Mouse (Mus musculus): ENCODE results near the gene Dpm3. TPM values are rescaled to one million over a fixed set of nuclear protein-coding genes. Genes with fewer than 3 reads are reported as not detected.

The Dpm3 gene
- total and polyA plus RNA-seq, 3 experiments: 52.7 to 228 (median 74.8) TPM

- Histone ChIP-seq H3K79me2 (replicated peaks; ENCODE audit: control insufficient read depth, extremely low read depth, insufficient read depth, poor library complexity, severe bottlenecking) (no peaks in the 10 kb centered on the region), H3K9me3 (replicated peaks; ENCODE audit: low read length) (no peaks in the 10 kb centered on the region), H3K27ac (ENCODE audit: insufficient read depth, low read depth) (no peak overlapping the region), H3K4me3 (replicated peaks in 1 of 3; ENCODE audit: low read depth in 2 of 3, low read length in 2 of 3, poor library complexity in 1 of 3) (peak overlapping the region in 1 of 3 experiments; percentile 43), H3K4me1 (ENCODE audit: control insufficient read depth in 1 of 2, insufficient read depth in 2 of 2) (peaks cover 9 to 34% of the 10 kb centered on the region in 2 experiments), H3K27me3 (replicated peaks) (no peaks in the 10 kb centered on the region), H3K9ac (ENCODE audit: insufficient read depth, low read depth) (no peak overlapping the region), H3K36me3 (replicated peaks in 1 of 2; ENCODE audit: control insufficient read depth in 1 of 2, insufficient read depth in 1 of 2, low read length in 1 of 2) (peaks cover 0 to 21% of the 10 kb centered on the region in 2 experiments), H3K4me2 (ENCODE audit: insufficient read depth, low read depth, poor library complexity, severe bottlenecking) (peak overlapping the region; percentile 7; the same call in 1 of the 2 replicates)
- in situ Hi-C loops (cut with MboI; ENCODE audit: low pct_ligation_motif_present, low pct_unique_long_range_greater_than_20kb, low sequenced_read_pairs) (no loop called here), dilution Hi-C loops (cut with MboI; ENCODE audit: extremely low pct_ligation_motif_present, extremely low pct_unique_long_range_greater_than_20kb, low sequenced_read_pairs) (no loop called here)
- TF ChIP-seq E2F4 (IDR thresholded peaks at IDR 0.05; ENCODE audit: insufficient replicate concordance, low read depth, low read length): no peak
- DNase-seq (ENCODE audit: extremely low read depth): no peak
Observed at GRCm38 (mm10) chr3:89227307-89228179, 31.6 kb upstream of the Dpm3 start.

- Histone ChIP-seq H3K36me3 (replicated peaks in 1 of 2; ENCODE audit: control insufficient read depth in 1 of 2, insufficient read depth in 1 of 2, low read length in 1 of 2) (peaks cover 0 to 18% of the 10 kb centered on the region in 2 experiments), H3K9ac (ENCODE audit: insufficient read depth, low read depth) (peak overlapping the region; percentile 64), H3K27me3 (replicated peaks) (no peaks in the 10 kb centered on the region), H3K79me2 (replicated peaks; ENCODE audit: control insufficient read depth, extremely low read depth, insufficient read depth, poor library complexity, severe bottlenecking) (no peaks in the 10 kb centered on the region), H3K4me2 (ENCODE audit: insufficient read depth, low read depth, poor library complexity, severe bottlenecking) (peak overlapping the region; percentile 54), H3K4me3 (replicated peaks in 1 of 3; ENCODE audit: low read depth in 2 of 3, low read length in 2 of 3, poor library complexity in 1 of 3) (peak overlapping the region in 1 of 3 experiments; percentile 43), H3K4me1 (ENCODE audit: control insufficient read depth in 1 of 2, insufficient read depth in 2 of 2) (peaks cover 12 to 40% of the 10 kb centered on the region in 2 experiments), H3K9me3 (replicated peaks; ENCODE audit: low read length) (no peaks in the 10 kb centered on the region), H3K27ac (ENCODE audit: insufficient read depth, low read depth) (no peak overlapping the region)
- dilution Hi-C loops (cut with MboI; ENCODE audit: extremely low pct_ligation_motif_present, extremely low pct_unique_long_range_greater_than_20kb, low sequenced_read_pairs) (no loop called here), in situ Hi-C loops (cut with MboI; ENCODE audit: low pct_ligation_motif_present, low pct_unique_long_range_greater_than_20kb, low sequenced_read_pairs) (no loop called here)
- peak; percentile 77 for DNase-seq (ENCODE audit: extremely low read depth)
- TF ChIP-seq ZC3H11A (IDR thresholded peaks at IDR 0.05; ENCODE audit: low read depth, low read length) (peak; percentile 18; the same call in 1 of the 2 replicates), USF1 (IDR thresholded peaks at IDR 0.05; ENCODE audit: low read depth, low read length) (no peak), TBP (conservative IDR thresholded peaks at IDR 0.05; ENCODE audit: low read depth, low read length) (no peak), TCF12 (IDR thresholded peaks at IDR 0.05; ENCODE audit: low read depth, low read length) (peak; percentile 47), ZNF384 (IDR thresholded peaks at IDR 0.05; ENCODE audit: low read depth, low read length) (no peak), KAT2A (IDR thresholded peaks at IDR 0.05; ENCODE audit: insufficient replicate concordance, low read length) (0 out of 2 replicates have a peak, but pooled peaks have one; percentile 15), HCFC1 (IDR thresholded peaks at IDR 0.05; ENCODE audit: low read depth, low read length) (peak; percentile 46; the same call in 1 of the 2 replicates), SIN3A (IDR thresholded peaks at IDR 0.05; ENCODE audit: low read length) (peak; percentile 52), NRF1 (IDR thresholded peaks at IDR 0.05; ENCODE audit: low read depth, low read length) (peak; percentile 28; the same call in 1 of the 2 replicates), CHD2 (IDR thresholded peaks at IDR 0.05; ENCODE audit: low read length) (peak; percentile 37; the same call in 1 of the 2 replicates), BHLHE40 (IDR thresholded peaks at IDR 0.05; ENCODE audit: low read depth, low read length) (0 out of 2 replicates have a peak, but pooled peaks have one; percentile 29), IRF4 (IDR thresholded peaks at IDR 0.05; ENCODE audit: low read depth, low read length) (peak; percentile 33; the same call in 1 of the 2 replicates), E2F4 (IDR thresholded peaks at IDR 0.05; ENCODE audit: insufficient replicate concordance, low read depth, low read length) (no peak), NELFE (IDR thresholded peaks at IDR 0.05; ENCODE audit: low read depth, low read length) (peak; percentile 44; the same call in 1 of the 2 replicates), CTCF (conservative IDR thresholded peaks at IDR 0.05 in 1 of 2, IDR thresholded peaks at IDR 0.05 in 1 of 2; ENCODE audit: low read depth in 2 of 2, low read length in 2 of 2) (peak; percentile 63 to 93), POLR2A (IDR thresholded peaks at IDR 0.05; ENCODE audit: low read depth, low read length) (peak; percentile 19; the same call in 1 of the 2 replicates), MYC (IDR thresholded peaks at IDR 0.05; ENCODE audit: low read depth, low read length) (no peak), SMC3 (IDR thresholded peaks at IDR 0.05; ENCODE audit: low read depth, low read length) (peak; percentile 72), RAD21 (IDR thresholded peaks at IDR 0.05; ENCODE audit: low read depth, low read length) (peak; percentile 57), ELF1 (IDR thresholded peaks at IDR 0.05; ENCODE audit: low read depth, low read length) (peak; percentile 75)
Observed at GRCm38 (mm10) chr3:89228180-89228549, 31.0 kb upstream of the Dpm3 start.

Measured in CH12.LX (cell line).